Mouse (Mus musculus) brain, embryonic 14.5 days (tissue): ENCODE results near the gene Mast2.

Source experiments
- CTCF ChIP-seq: fragments of 200-500 bp; IDR thresholded peaks from 2 replicates; pipeline ENCODE4 v1.5.1; 2012; ENCODE audit warnings: inconsistent platforms, mild to moderate bottlenecking, moderate library complexity, borderline replicate concordance; ENCODE audit not compliant: insufficient read depth, insufficient read length; ENCODE audit errors: extremely low read depth
- POLR2A ChIP-seq: fragments of 200-500 bp; IDR thresholded peaks from 2 replicates; pipeline ENCODE4 v1.6.1; 2012; ENCODE audit warnings: mild to moderate bottlenecking, inconsistent platforms, borderline replicate concordance; ENCODE audit not compliant: poor library complexity, insufficient read depth, insufficient read length, severe bottlenecking; ENCODE audit errors: extremely low read depth

DNA sequence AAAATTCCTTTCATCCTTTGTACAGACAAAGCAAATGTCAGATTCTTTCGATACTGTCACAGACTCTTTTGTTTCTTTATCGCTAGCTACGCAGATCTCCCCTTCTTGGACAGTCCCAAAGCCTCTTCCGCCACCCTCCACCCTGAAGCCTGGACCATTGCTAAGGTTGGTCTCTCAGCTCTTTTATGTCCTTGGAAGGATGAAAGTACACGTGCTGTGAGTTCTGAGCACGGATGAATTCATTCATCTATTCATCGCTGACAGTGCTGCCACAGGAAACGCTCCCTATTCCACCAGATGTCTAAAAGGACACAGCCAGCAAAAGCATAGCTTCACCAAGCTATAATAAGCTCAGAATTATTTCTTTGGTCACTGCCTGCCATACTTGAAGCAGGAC lies 58.0 kb downstream of the Mast2 start:
- TF ChIP-seq POLR2A (peak; percentile 22; the same call in 1 of the 2 replicates), CTCF (no peak)
